Mouse (Mus musculus) olfactory bulb, adult 2 months (tissue): Measurements from ENCODE around the gene Grasp. TPM values are rescaled to one million over a fixed set of nuclear protein-coding genes. Genes with fewer than 3 reads are reported as not detected.

Experiments
- H3K27ac ChIP-seq: fragments of 200-500 bp; 2 replicates; pipeline ENCODE4 v1.5.1; 2012; ENCODE audit warnings: low read depth, low read length; ENCODE audit not compliant: insufficient read depth
- H3K4me1 ChIP-seq: fragments of 200-500 bp; 2 replicates; pipeline ENCODE4 v1.6.1; 2012; ENCODE audit warnings: low read length; ENCODE audit not compliant: control insufficient read depth, insufficient read depth
- H3K4me3 ChIP-seq: fragments of 200-500 bp; 2 replicates; pipeline ENCODE4 v1.5.1; 2012; ENCODE audit warnings: mild to moderate bottlenecking, low read depth, low read length, moderate library complexity; ENCODE audit not compliant: insufficient read depth
- CTCF ChIP-seq: fragments of 200-500 bp; IDR thresholded peaks from 2 replicates; pipeline ENCODE4 v1.5.1; 2012; ENCODE audit warnings: low read depth, mild to moderate bottlenecking, low read length, moderate library complexity; ENCODE audit not compliant: insufficient read depth
- POLR2A ChIP-seq: fragments of 200-500 bp; IDR thresholded peaks from 2 replicates; pipeline ENCODE4 v1.6.1; 2012; ENCODE audit warnings: mild to moderate bottlenecking, low read depth, low read length, moderate library complexity; ENCODE audit not compliant: insufficient read depth
- WGBS: fragments of 180-500 bp; shearing (Covaris S2); methylation state at CpG from one replicate; pipeline ENCODE4 v1.1.7; 2018; 5-methylcytosine and 5-hydroxymethylcytosine counted together
- polyA plus RNA-seq: library from polyadenylated mRNA; stranded (reverse); fragments of >200 nt; gene quantifications from 2 replicates; pipeline ENCODE4 v1.2.4, GENCODE M21; 2012; ENCODE audit warnings: low replicate concordance; ENCODE audit not compliant: missing spikeins, insufficient read depth, insufficient read length

Grasp gene
- polyA plus RNA-seq, 1 experiment = not detected

DNA sequence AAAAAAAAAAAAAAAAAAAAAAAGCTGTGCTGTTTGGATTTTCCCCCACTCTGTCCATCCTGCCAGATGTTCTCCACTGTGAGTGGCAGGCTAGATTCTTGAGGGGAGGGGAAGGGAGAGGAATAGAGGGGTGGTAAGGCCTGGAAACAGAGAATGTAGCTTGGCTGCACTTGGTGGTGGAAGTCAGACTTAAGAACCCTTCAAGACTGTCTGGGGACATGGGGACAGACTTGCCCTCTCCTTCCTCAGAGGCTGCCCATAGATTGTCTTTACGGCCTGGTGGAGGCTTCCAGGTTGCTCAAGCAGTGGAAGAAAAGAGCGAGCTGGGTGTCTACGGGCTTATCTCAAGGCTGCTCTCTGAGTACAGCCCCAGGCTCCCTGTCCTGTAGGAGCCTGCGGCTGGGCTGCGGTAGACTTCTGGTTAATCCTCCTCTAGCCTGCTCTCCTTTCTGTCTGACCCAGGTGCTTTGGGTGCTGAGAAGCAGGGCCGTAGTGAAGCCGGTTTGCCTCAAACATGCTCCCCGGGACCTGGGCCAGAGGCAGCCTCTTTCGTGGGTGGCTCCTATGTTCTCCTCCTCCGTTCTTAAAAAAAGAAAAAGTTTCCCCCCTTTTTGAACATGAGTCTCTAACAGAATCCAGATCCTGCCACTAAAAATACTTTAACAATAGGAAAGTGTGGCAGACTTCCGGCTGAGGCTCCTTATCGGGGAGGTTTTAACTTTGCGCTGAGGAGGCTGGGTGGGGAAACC, 37.1 kb downstream of the Grasp start:
- H3K4me1 ChIP-seq = peaks cover 68% of the 10 kb centered on the region
- no peak overlapping the region for H3K4me3 ChIP-seq
- WGBS = 34% methylated on average over 13 of the region's 13 CpGs
- TF ChIP-seq POLR2A = no peak
- no peak for TF ChIP-seq CTCF
- H3K27ac ChIP-seq = no peak overlapping the region

DNA sequence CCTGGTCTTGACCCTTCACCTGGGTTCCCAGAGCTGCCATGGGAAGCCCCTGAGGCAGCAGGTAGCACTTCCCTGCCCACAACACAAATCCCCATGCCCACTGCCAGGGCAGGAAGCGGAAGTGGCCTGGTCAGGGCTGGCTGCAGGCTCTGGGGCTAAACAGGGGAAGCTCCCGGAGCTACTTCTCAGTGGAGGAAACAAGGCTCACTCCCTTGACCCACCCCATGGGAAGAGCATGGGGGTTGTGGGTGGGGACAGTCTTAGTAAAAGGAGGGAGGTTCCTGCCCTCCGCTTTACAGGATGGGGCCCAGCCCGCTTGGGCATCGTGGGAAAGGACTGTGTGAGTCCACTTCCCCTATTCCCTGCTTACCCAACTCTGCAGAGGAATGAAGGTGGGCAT, 38.5 kb downstream of the Grasp start:
- Histone ChIP-seq H3K4me3 (no peak overlapping the region), H3K27ac (no peak overlapping the region), H3K4me1 (peaks cover 61% of the 10 kb centered on the region)
- TF ChIP-seq CTCF = no peak
- WGBS = 80% methylated on average over 5 of the region's 5 CpGs

DNA sequence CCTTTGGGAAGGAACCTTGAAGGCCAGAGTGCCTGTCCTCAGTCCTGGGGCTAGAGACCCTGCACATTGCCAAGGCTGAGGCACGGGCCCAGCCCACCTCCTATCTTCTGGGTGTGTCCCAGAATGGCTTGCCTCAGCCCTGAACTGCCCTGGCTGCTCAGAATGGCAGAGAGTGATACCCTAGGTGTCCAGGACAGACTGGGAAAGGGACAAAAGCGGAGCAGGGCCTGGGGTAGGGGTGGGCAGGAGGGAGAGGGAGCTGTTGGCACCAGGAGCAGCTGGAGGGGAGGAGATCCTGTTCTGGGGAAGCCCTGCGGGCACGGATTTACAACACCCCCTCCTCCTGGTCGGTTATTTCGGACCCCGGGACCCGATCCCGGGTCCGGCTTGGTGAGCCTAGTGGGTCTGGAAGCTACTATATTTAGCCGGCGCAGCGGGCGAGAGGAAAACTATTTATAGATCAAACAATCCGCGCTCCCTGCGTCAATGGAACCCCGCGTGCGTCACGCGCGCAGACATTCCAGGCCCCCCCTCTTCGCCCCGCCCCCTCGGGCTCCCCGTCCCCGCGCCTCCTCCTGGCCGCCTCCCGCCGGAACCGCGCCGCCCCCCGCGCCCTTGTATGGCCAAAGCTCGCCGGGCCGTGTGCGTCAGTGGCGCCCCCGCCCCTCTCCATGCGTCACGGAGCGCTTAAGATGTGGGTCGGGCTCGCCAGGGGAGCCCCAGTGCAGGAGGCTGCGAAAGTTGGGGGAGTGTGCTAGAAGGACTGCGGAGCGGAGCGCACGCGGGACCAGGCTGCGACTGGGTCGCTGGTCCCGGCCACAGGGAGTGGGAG, 42.4 kb downstream of the Grasp start:
- H3K4me1 ChIP-seq = peaks cover 68% of the 10 kb centered on the region
- TF ChIP-seq POLR2A (peak; percentile 86), CTCF (no peak)
- H3K27ac ChIP-seq = peak overlapping the region; percentile 84
- peak overlapping the region; percentile 53 for H3K4me3 ChIP-seq
- WGBS = 1% methylated on average over 56 of the region's 57 CpGs

DNA sequence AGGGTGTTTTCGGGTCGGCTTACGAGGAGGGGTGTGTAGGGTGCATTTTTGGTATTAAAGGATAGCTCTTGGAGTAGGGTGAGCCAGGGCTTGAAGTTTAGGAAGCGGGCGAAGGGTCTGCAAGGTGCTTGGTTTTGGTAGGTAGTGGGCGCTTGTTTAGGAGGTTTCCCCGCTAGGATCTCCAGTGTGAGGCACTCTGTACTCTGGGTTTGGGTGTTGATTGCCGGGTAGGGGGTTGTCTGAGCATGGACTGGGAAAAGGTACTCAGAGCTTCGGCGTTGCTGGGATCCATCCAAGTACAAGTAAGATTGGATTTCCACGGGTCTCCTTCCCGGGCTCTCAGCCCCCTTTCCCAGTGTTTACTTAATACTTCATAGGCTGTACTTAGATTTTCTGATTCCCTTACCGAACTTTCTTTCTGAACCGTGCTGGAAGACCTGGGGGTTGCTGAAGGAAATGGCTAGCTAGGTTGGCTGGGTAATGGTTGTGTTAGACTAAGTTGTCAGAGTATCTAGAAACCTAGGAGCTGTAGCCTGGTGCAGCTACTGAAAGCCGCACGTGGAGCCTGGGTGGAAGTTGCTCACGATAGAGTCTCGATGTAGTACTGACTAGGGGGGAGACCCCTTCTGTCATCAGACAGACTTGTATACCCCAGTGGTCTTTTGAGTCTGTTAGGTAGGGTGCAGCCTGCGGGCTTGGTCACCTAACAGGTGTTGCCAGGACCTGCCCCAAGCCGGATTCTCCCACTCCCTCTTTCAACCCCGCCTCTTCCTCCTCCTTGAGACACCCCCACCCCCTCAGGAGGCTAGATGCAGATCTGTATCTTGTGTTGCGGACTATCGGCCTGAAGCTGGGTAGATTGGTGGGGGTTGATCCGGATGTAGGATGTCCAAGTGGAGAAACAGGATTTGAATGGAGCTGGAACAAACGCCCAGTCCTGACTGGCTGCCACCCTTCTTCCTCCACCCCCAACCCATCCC, 43.4 kb downstream of the Grasp start:
- 4% methylated on average over 25 of the region's 25 CpGs for WGBS
- Histone ChIP-seq H3K4me1 (peaks cover 69% of the 10 kb centered on the region), H3K4me3 (peak overlapping the region; percentile 53), H3K27ac (peak overlapping the region; percentile 73)
- TF ChIP-seq POLR2A (no peak), CTCF (no peak)

DNA sequence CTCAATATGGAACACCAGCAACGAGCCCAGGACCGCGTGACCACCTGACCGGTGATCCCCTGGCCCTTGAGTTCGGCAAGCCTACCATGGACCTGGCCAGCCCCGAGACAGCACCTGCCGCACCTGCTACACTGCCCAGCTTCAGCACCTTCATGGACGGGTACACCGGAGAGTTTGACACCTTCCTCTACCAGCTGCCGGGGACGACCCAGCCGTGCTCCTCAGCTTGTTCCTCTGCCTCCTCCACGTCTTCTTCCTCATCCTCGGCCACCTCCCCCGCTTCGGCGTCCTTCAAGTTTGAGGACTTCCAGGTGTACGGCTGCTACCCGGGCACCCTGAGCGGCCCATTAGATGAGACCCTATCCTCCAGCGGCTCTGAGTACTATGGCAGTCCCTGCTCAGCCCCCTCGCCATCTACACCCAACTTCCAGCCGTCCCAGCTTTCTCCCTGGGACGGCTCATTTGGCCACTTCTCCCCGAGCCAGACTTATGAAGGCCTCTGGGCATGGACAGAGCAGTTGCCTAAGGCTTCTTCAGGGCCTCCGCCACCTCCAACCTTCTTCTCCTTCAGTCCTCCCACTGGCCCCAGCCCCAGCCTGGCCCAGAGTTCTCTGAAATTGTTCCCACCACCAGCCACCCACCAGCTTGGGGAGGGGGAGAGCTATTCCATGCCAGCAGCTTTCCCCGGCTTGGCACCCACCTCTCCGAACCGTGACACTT, 46.3 kb downstream of the Grasp start:
- Histone ChIP-seq H3K4me1 (peaks cover 51% of the 10 kb centered on the region), H3K4me3 (peak overlapping the region; percentile 41), H3K27ac (peak overlapping the region; percentile 64; the same call in 1 of the 2 replicates)
- TF ChIP-seq POLR2A (no peak), CTCF (no peak)
- 82% methylated on average over 29 of the region's 29 CpGs for WGBS

DNA sequence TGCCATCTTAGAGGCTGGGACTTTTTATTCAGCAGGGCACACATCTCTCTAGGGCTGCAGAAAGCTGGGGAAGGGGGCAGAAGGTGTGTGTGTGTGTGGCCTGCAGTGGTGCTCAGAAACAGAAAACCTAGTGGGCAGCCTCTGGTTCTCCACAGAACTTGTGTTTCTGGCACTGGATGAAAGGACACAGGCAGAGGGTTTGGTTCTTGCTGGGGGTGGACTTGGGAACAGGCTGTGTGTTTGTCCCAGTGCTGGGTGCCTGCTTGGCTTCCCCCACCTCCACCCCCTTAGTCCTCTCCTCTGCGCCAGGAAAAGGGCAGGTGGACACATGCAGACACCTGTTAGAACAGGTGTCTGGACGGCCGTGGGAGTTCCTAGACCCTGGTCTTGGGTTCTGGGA, 47.1 kb downstream of the Grasp start:
- 71% methylated on average over 3 of the region's 3 CpGs for WGBS
- peak; percentile 12; the same call in 1 of the 2 replicates for TF ChIP-seq CTCF
- TF ChIP-seq POLR2A = no peak
- Histone ChIP-seq H3K4me3 (peak overlapping the region; percentile 41; the same call in 1 of the 2 replicates), H3K4me1 (peaks cover 45% of the 10 kb centered on the region), H3K27ac (peak overlapping the region; percentile 64)

DNA sequence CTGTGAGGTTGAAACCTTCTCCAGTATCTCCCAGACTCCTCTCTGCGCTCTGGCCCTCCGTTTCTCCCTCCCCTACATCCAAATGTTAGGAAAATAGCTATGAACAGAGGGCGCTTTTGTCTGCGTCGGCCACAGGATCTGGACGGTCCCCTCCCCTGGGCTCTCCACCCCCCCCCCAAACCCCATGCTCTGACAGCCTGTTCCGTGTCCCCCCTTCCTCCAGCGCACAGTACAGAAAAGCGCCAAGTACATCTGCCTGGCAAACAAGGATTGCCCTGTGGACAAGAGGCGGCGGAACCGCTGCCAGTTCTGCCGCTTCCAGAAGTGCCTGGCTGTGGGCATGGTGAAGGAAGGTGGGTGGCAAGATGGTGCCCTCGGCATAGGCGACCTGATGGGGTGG, 47.5 kb downstream of the Grasp start:
- WGBS = 54% methylated on average over 15 of the region's 15 CpGs
- TF ChIP-seq CTCF (no peak), POLR2A (no peak)
- Histone ChIP-seq H3K4me1 (peaks cover 42% of the 10 kb centered on the region), H3K4me3 (0 out of 2 replicates have a peak overlapping the region, but pooled peaks have one; percentile 41), H3K27ac (0 out of 2 replicates have a peak overlapping the region, but pooled peaks have one; percentile 59)

DNA sequence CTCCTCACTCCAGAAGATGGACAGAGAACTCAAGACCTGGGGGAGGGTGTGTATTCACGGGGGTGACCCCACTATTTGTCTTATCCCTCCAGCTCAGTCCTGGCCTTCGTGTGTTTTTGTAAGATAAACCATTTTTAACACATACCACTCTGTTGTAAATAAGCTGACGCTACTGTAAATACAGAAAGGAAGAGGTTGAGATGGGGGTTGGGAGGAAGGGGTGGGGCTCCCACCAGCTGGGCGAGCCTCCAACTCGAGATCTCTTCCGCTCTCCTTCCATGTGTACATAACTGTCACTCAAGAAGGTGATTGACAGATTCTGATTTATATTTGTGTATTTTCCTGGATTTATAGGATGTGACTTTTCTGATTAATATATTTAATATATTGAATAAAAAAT, 50.4 kb downstream of the Grasp start:
- TF ChIP-seq CTCF (no peak), POLR2A (no peak)
- H3K4me1 ChIP-seq = peaks cover 38% of the 10 kb centered on the region
- no peak overlapping the region for H3K4me3 ChIP-seq
- 62% methylated on average over 6 of the region's 6 CpGs for WGBS
- no peak overlapping the region for H3K27ac ChIP-seq
